Mouse (Mus musculus) ES-CJ7 (cell line): ENCODE measurements at regions not wholly inside any gene's neighbourhood (a gene's known extent, or its start where the extent isn't known, plus 50 kb on each side); places are given as distances from the start of the nearest gene placed in this dataset.
"Not testable (repeated sequence)": the region's sequence is repeated elsewhere in the genome, so short reads cannot be mapped to it uniquely, and the experiment has no call there.

Experiments used
- DNase-seq: peaks from one replicate; pipeline ENCODE4 v3.0.0; 2011; ENCODE audit warnings: low read depth, low spot score

- DNase-seq = peak; percentile 80
Measured at GRCm38 (mm10) chr4:147231381-147231780, 74.1 kb upstream of the Zfp988 start.

DNA sequence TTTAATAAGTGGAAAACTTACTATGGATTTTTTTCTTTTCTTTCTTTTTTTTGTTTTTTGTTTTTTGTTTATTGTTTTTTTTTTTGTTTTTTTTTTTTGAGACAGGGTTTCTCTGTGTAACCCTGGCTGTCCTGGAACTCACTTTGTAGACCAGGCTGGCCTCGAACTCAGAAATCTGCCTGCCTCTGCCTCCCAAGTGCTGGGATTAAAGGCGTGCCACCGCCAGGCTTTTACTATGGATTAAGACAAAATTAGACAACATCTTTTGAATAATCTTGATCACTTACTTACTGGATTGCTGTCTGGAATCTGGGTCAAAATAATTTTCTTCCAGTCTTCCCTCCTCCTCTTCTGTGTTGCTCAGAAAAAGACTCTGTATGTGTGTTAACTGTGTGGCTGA, 73.7 kb upstream of the Zfp988 start:
- peak; percentile 1 for DNase-seq

GRCm38 (mm10) chr4:147232279-147232678, 73.2 kb upstream of the Zfp988 start:
- not testable (repeated sequence) for DNase-seq

- peak; percentile 8 for DNase-seq
Measured at GRCm38 (mm10) chr4:147234227-147234626, 71.2 kb upstream of the Zfp988 start.

GRCm38 (mm10) chr4:147235441-147235840, 70.0 kb upstream of the Zfp988 start:
- DNase-seq = not testable (repeated sequence)

GRCm38 (mm10) chr4:147241315-147242182, 63.9 kb upstream of the Zfp988 start:
- DNase-seq = not testable (repeated sequence)

GRCm38 (mm10) chr4:147242183-147242477, 63.3 kb upstream of the Zfp988 start:
- DNase-seq = no peak

- DNase-seq = peak; percentile 1
Measured at GRCm38 (mm10) chr4:147248541-147248940, 56.9 kb upstream of the Zfp988 start.
